Mouse (Mus musculus): ENCODE results near the gene Ankrd36.
A peak's percentile ranks its signal among the peaks of the same experiment; 100 is the strongest.
"Not testable (repeated sequence)": the region's sequence is repeated elsewhere in the genome, so short reads cannot be mapped to it uniquely, and the experiment has no call there.

The Ankrd36 gene

GRCm38 (mm10) chr11:5546693-5547092 is 22.8 kb upstream of the Ankrd36 start:
- no peak for DNase-seq (ENCODE audit: low spot score in 2 of 2)

- DNase-seq (ENCODE audit: low spot score in 2 of 2) = no peak
These were observed 18.1 kb upstream of the Ankrd36 start for GRCm38 (mm10) chr11:5551430-5551829.

- DNase-seq (ENCODE audit: low spot score in 2 of 2) = no peak
These were observed 17.6 kb upstream of the Ankrd36 start for GRCm38 (mm10) chr11:5551931-5552330.

DNA sequence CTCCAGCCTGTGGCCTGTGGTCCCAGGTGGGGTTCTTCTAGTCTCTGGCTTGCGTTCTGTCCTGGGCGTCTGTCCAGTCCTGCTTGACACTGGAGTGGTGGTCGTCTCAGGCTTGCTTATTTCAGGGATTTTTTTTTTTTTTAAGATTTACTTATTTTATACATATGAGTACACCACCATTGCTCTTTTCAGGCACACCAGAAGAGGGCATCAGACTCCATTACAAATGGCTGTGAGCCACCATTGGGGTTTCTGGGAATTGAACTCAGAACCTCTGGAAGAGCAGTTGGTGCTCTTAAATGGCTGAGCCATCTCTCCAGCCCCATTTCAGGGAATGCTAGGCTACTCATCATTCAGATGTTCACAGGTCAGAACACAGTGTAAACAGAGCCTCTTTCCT is 9.2 kb upstream of the Ankrd36 start:
- DNase-seq (ENCODE audit: low spot score in 2 of 2) = no peak

GRCm38 (mm10) chr11:5562625-5563268 is 6.7 kb upstream of the Ankrd36 start:
- DNase-seq (ENCODE audit: low spot score in 2 of 2) = no peak

DNA sequence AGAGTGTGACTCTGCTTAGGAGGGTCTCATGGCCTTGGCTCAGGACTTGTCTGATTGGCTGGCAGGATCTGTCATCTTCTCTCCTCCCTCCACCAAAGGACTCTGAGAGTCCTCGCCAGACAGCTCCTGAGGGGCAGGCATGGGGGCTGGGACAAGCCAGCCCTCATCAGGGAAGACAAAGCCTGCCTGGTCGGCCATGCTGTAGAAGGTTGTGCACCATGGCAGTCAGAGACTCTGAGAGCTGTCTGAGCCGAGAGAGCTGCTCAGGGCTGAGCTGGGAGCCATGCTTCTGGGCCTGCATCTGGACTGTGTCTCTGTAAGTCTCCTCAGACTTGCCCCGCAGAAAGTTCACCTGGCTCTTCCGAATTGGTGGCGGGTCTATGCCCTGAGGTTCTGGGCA is 5.6 kb upstream of the Ankrd36 start:
- no peak for DNase-seq (ENCODE audit: low spot score in 2 of 2)

GRCm38 (mm10) chr11:5565596-5565995 is 3.9 kb upstream of the Ankrd36 start:
- no peak for DNase-seq (ENCODE audit: low spot score in 2 of 2)

GRCm38 (mm10) chr11:5566506-5566905 is 3.0 kb upstream of the Ankrd36 start:
- no peak for DNase-seq (ENCODE audit: low spot score in 2 of 2)

DNA sequence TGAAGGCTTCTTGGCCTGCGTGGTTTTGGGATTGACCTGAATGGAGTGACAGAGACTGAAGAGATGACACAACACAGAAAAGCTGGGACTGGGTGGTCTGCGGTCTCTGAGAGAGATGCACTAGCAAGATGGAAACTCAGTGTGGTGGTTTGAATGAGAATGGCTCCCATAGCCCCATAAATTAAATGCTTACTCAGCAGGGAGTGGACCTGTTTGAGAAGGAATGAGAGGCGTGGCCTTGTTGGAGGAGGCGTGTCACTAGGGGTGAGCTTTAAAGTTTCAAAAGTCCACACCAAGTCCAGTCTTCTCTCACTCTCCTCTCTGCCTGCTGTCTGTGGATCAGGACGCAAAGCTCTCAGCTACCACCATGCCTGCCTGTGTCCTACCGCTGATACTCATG is 1.8 kb upstream of the Ankrd36 start:
- no peak for DNase-seq (ENCODE audit: low spot score in 2 of 2)

GRCm38 (mm10) chr11:5568082-5568481 is 1.4 kb upstream of the Ankrd36 start:
- no peak for DNase-seq (ENCODE audit: low spot score in 2 of 2)

- no peak for DNase-seq (ENCODE audit: low spot score in 2 of 2)
These were observed 2.4 kb downstream of the Ankrd36 start for GRCm38 (mm10) chr11:5571856-5572255.

GRCm38 (mm10) chr11:5573821-5574220 is 4.3 kb downstream of the Ankrd36 start:
- no peak for DNase-seq (ENCODE audit: low spot score in 2 of 2)

- DNase-seq (ENCODE audit: low spot score in 2 of 2) = no peak
These were observed 5.6 kb downstream of the Ankrd36 start for GRCm38 (mm10) chr11:5575046-5575445.

DNA sequence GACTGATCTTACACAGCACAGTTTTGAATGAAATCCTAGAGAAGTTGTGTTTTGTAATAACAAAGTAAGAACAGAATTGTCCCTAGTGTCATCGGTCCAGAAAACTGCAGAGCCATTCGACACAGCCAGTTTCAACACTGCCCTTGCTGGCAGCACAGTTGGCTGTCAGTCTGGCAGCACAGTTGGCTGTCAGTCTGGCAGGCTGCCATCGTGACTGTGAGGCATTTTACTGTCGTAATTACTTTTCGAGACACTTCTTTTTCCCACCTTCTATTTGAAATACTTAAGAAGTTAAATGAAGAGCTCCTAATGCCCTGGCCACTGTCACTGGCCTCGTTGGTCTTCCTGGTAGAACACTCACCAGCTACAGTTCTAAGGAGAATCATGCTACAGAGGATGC is 22.9 kb downstream of the Ankrd36 start:
- peak in 1 of 2 experiments; percentile 18 for DNase-seq (ENCODE audit: low spot score in 2 of 2)

GRCm38 (mm10) chr11:5595381-5595791 is 25.9 kb downstream of the Ankrd36 start:
- DNase-seq (ENCODE audit: low spot score in 2 of 2) = no peak

DNA sequence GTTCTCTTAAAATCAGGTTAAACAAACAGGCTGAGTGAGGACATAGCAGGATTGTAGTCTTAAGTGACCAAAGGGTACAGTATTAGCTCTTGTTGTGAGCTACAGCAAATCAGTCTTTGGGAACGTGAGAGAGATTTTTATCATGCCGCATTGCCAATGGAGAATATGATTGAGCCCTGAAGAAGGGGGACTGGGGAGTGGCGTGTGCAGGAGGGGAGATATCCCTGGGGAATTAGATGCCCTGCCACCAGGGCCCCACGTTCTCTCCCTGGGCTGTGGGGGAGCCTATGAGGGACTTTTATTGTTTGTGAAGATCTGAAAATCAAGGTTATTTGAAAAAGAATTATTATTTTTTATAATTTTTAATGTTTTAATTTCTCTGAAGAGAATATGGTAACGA is 26.3 kb downstream of the Ankrd36 start:
- DNase-seq (ENCODE audit: low spot score in 2 of 2) = no peak

- no peak for DNase-seq (ENCODE audit: low spot score in 2 of 2)
These were observed 27.3 kb downstream of the Ankrd36 start for GRCm38 (mm10) chr11:5596756-5597155.

DNA sequence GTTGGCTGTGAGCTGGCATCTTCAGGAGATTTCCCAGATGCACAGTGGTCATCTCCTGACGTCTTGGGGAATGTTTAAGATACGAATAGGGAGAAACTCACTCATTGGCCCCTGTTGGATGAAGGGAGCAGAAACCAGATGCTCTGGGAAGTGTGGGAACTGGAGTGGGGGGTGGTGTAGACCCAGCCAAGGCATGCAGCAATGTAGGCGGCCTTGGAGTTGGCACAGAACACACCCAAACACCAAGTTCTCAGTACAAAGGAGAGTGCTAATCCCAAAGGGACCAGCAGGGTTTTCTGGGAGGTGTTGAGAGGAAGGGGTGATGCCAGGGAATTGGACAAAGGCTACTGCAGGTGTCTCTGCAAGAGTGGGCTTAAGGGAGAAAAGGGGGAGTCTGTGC is 35.9 kb downstream of the Ankrd36 start:
- no peak for DNase-seq (ENCODE audit: low spot score in 2 of 2)

- not testable (repeated sequence) for DNase-seq (ENCODE audit: low spot score in 2 of 2)
These were observed 42.4 kb downstream of the Ankrd36 start for GRCm38 (mm10) chr11:5611918-5612317.

DNA sequence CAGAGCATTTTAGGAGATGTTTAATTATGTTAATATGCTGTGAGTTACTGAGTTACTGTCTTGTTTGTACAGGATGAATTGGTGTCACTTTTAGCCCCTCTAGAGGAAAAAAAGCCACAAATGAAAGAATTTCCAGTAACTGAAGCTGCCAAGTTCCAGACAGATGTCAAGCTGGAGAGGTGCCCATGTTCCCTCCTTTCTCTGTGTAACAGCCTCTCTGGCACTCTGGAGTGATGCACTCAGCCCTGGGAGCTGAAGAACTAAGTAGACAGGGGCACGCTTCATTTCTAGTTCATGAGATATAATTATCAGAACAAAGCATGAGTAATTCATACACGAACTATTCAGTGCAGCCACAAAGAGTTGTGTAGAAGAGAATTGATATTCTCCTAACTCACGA is 45.0 kb downstream of the Ankrd36 start:
- DNase-seq (ENCODE audit: low spot score in 2 of 2) = no peak

DNA sequence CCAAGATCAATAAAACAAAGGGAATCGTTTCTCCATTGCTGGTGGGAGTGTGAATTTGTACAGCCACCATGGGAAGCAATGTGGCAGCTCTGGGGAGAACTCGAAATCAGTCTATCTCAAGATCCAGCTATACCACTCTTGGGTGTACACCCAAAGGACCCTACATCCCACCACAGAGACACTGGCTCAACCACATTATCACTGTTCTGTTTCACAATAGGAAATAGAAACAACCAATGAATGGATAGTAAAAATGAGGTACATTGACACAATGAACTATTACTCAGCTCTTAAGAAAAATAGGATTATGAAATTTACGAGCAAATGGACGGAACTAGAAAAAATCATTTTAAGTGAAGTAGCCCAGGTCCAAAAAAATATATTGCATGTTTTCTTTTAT is 55.6 kb downstream of the Ankrd36 start:
- DNase-seq (ENCODE audit: low spot score in 2 of 2) = no peak

GRCm38 (mm10) chr11:5629033-5629432 is 59.5 kb downstream of the Ankrd36 start:
- peak; percentile 9 to 41 for DNase-seq (ENCODE audit: low spot score in 2 of 2)

- no peak for DNase-seq (ENCODE audit: low spot score in 2 of 2)
These were observed 73.6 kb downstream of the Ankrd36 start for GRCm38 (mm10) chr11:5643085-5643484.

GRCm38 (mm10) chr11:5650321-5650720 is 80.8 kb downstream of the Ankrd36 start:
- DNase-seq (ENCODE audit: low spot score in 2 of 2) = no peak

Measured in frontal cortex, postnatal 14 days (tissue).